Mouse (Mus musculus): Measurements from ENCODE around the gene Mertk. TPM values are rescaled to one million over a fixed set of nuclear protein-coding genes. Genes with fewer than 3 reads are reported as not detected.

The Mertk gene
- polyA plus RNA-seq, 1 experiment from 2014 or later: 5.0 TPM

GRCm38 (mm10) chr2:128747433-128748028, 48.8 kb downstream of the Mertk start:
- H3K36me3 ChIP-seq (ENCODE audit: control insufficient read depth, insufficient read depth, low read length): no peaks in the 10 kb centered on the region
- DNase-seq (ENCODE audit: low spot score) (no peak), ATAC-seq (ENCODE audit: insufficient read depth, low FRiP score, low TSS enrichment) (no peak)
- no peaks in the 10 kb centered on the region for H3K27me3 ChIP-seq (ENCODE audit: control insufficient read depth, insufficient read depth, low read length)
- no peaks in the 10 kb centered on the region for H3K9me3 ChIP-seq (ENCODE audit: control insufficient read depth, low read length)
- H3K27ac ChIP-seq (ENCODE audit: low read depth, low read length): no peak overlapping the region
- H3K4me3 ChIP-seq (ENCODE audit: low read depth, low read length): no peak overlapping the region
- H3K9ac ChIP-seq (ENCODE audit: low read length): no peak overlapping the region
- H3K4me2 ChIP-seq (ENCODE audit: low read depth): no peak overlapping the region
- H3K4me1 ChIP-seq (ENCODE audit: control insufficient read depth, insufficient read depth, low read length): no peaks in the 10 kb centered on the region
- WGBS: 70% methylated on average over 8 of the region's 8 CpGs

DNA sequence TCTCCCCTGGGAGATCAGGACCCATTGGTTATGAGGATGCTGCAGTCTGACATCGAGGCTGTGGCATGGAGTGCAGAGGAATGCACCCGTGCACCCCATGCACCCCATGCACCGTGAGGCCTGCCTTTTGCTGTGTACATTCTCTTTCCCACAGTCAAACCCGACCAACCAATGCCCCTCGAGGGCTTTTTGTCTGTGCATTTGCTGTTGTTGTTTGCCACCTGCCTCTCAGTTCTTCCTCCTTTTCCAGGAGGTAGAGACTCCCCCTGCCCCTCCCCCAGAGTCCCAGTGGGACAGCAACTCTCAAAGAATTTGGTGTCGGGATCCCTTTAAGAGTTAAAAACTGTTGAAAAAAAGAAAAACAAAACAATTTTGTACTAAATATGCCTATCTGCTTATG, 49.4 kb downstream of the Mertk start:
- no peak overlapping the region for H3K4me3 ChIP-seq (ENCODE audit: low read depth, low read length)
- H3K4me2 ChIP-seq (ENCODE audit: low read depth): no peak overlapping the region
- H3K9me3 ChIP-seq (ENCODE audit: control insufficient read depth, low read length): no peaks in the 10 kb centered on the region
- no peak for DNase-seq (ENCODE audit: low spot score)
- no peaks in the 10 kb centered on the region for H3K36me3 ChIP-seq (ENCODE audit: control insufficient read depth, insufficient read depth, low read length)
- H3K4me1 ChIP-seq (ENCODE audit: control insufficient read depth, insufficient read depth, low read length): no peaks in the 10 kb centered on the region
- H3K9ac ChIP-seq (ENCODE audit: low read length): no peak overlapping the region
- no peaks in the 10 kb centered on the region for H3K27me3 ChIP-seq (ENCODE audit: control insufficient read depth, insufficient read depth, low read length)
- no peak for ATAC-seq (ENCODE audit: insufficient read depth, low FRiP score, low TSS enrichment)
- WGBS: 58% methylated on average over 6 of the region's 6 CpGs
- H3K27ac ChIP-seq (ENCODE audit: low read depth, low read length): no peak overlapping the region

GRCm38 (mm10) chr2:128751030-128751429, 52.3 kb downstream of the Mertk start:
- Histone ChIP-seq H3K9ac (ENCODE audit: low read length) (no peak overlapping the region), H3K36me3 (ENCODE audit: control insufficient read depth, insufficient read depth, low read length) (no peaks in the 10 kb centered on the region), H3K27ac (ENCODE audit: low read depth, low read length) (no peak overlapping the region), H3K4me1 (ENCODE audit: control insufficient read depth, insufficient read depth, low read length) (no peaks in the 10 kb centered on the region), H3K4me2 (ENCODE audit: low read depth) (no peak overlapping the region), H3K27me3 (ENCODE audit: control insufficient read depth, insufficient read depth, low read length) (no peaks in the 10 kb centered on the region), H3K4me3 (ENCODE audit: low read depth, low read length) (no peak overlapping the region), H3K9me3 (ENCODE audit: control insufficient read depth, low read length) (no peaks in the 10 kb centered on the region)
- WGBS: 90% methylated on average over 6 of the region's 6 CpGs
- ATAC-seq (ENCODE audit: insufficient read depth, low FRiP score, low TSS enrichment) (no peak), DNase-seq (ENCODE audit: low spot score) (no peak)

DNA sequence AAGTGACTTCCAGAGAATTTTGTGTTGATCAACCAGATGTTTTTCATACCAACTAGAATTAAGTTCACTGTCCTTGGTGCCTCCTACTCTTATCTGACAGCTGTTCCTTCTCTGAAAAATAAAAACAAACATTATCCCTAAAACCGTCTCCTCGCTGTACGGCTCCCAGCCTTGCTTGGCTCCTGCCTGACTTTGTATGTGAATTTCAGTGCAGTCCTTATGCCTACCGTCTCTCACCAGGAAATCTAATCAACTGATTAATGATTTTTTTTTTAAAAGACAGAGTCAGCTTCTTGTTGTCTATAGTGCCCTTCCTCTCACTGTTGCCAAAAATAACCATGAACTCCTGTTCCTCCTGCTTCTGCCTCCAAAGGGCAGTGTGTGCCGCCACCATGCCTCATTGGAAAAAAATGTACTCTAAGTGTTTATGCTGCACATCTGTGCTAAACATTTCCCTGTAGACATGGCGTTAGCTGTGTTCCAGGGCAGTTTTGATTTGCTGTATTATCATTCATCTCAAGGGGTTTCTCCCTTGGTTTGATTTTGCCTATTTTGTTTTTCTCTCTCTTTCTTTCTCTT, 54.6 kb downstream of the Mertk start:
- Histone ChIP-seq H3K27me3 (ENCODE audit: control insufficient read depth, insufficient read depth, low read length) (no peaks in the 10 kb centered on the region), H3K9ac (ENCODE audit: low read length) (no peak overlapping the region), H3K4me3 (ENCODE audit: low read depth, low read length) (no peak overlapping the region), H3K9me3 (ENCODE audit: control insufficient read depth, low read length) (no peaks in the 10 kb centered on the region), H3K4me2 (ENCODE audit: low read depth) (no peak overlapping the region), H3K36me3 (ENCODE audit: control insufficient read depth, insufficient read depth, low read length) (no peaks in the 10 kb centered on the region), H3K4me1 (ENCODE audit: control insufficient read depth, insufficient read depth, low read length) (no peaks in the 10 kb centered on the region), H3K27ac (ENCODE audit: low read depth, low read length) (no peak overlapping the region)
- no peak for DNase-seq (ENCODE audit: low spot score)
- ATAC-seq (ENCODE audit: insufficient read depth, low FRiP score, low TSS enrichment): no peak
- WGBS: 74% methylated on average over 6 of the region's 6 CpGs

GRCm38 (mm10) chr2:128755149-128755691, 56.5 kb downstream of the Mertk start:
- Histone ChIP-seq H3K9me3 (ENCODE audit: control insufficient read depth, low read length) (no peaks in the 10 kb centered on the region), H3K4me1 (ENCODE audit: control insufficient read depth, insufficient read depth, low read length) (no peaks in the 10 kb centered on the region), H3K27ac (ENCODE audit: low read depth, low read length) (no peak overlapping the region), H3K9ac (ENCODE audit: low read length) (no peak overlapping the region), H3K27me3 (ENCODE audit: control insufficient read depth, insufficient read depth, low read length) (no peaks in the 10 kb centered on the region), H3K4me3 (ENCODE audit: low read depth, low read length) (no peak overlapping the region), H3K36me3 (ENCODE audit: control insufficient read depth, insufficient read depth, low read length) (no peaks in the 10 kb centered on the region), H3K4me2 (ENCODE audit: low read depth) (no peak overlapping the region)
- WGBS: 87% methylated on average over 4 of the region's 4 CpGs
- DNase-seq (ENCODE audit: low spot score): no peak
- ATAC-seq (ENCODE audit: insufficient read depth, low FRiP score, low TSS enrichment): no peak

GRCm38 (mm10) chr2:128758724-128759340, 60.1 kb downstream of the Mertk start:
- DNase-seq (ENCODE audit: low spot score): no peak
- Histone ChIP-seq H3K4me1 (ENCODE audit: control insufficient read depth, insufficient read depth, low read length) (no peaks in the 10 kb centered on the region), H3K9ac (ENCODE audit: low read length) (no peak overlapping the region), H3K27me3 (ENCODE audit: control insufficient read depth, insufficient read depth, low read length) (no peaks in the 10 kb centered on the region), H3K4me3 (ENCODE audit: low read depth, low read length) (no peak overlapping the region), H3K4me2 (ENCODE audit: low read depth) (no peak overlapping the region), H3K9me3 (ENCODE audit: control insufficient read depth, low read length) (no peaks in the 10 kb centered on the region), H3K36me3 (ENCODE audit: control insufficient read depth, insufficient read depth, low read length) (peaks cover 2% of the 10 kb centered on the region; the same call in 1 of the 2 replicates), H3K27ac (ENCODE audit: low read depth, low read length) (no peak overlapping the region)
- WGBS: 64% methylated on average over 10 of the region's 10 CpGs
- no peak for ATAC-seq (ENCODE audit: insufficient read depth, low FRiP score, low TSS enrichment)

DNA sequence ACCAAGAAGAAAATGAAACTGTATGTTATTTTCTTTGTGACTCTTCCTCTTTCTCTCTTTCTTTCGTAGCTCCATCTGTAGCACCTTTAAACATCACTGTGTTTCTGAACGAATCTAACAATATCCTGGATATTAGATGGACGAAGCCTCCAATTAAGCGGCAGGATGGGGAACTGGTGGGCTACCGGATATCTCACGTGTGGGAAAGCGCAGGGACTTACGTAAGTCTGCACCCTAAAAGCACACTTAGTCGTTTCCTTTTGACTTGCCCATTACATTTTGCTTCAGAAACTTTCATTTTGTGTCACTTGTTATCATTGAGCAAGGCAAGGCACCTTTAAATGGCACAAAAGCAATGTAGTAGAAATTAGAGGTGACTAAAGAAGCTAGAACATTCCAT, 63.3 kb downstream of the Mertk start:
- H3K9me3 ChIP-seq (ENCODE audit: control insufficient read depth, low read length): no peaks in the 10 kb centered on the region
- DNase-seq (ENCODE audit: low spot score) (no peak), ATAC-seq (ENCODE audit: insufficient read depth, low FRiP score, low TSS enrichment) (no peak)
- no peak overlapping the region for H3K9ac ChIP-seq (ENCODE audit: low read length)
- H3K27ac ChIP-seq (ENCODE audit: low read depth, low read length): no peak overlapping the region
- H3K4me1 ChIP-seq (ENCODE audit: control insufficient read depth, insufficient read depth, low read length): no peaks in the 10 kb centered on the region
- 93% methylated on average over 9 of the region's 9 CpGs for WGBS
- no peak overlapping the region for H3K4me2 ChIP-seq (ENCODE audit: low read depth)
- no peaks in the 10 kb centered on the region for H3K27me3 ChIP-seq (ENCODE audit: control insufficient read depth, insufficient read depth, low read length)
- H3K4me3 ChIP-seq (ENCODE audit: low read depth, low read length): no peak overlapping the region
- H3K36me3 ChIP-seq (ENCODE audit: control insufficient read depth, insufficient read depth, low read length): peaks cover 2% of the 10 kb centered on the region; the same call in 1 of the 2 replicates

DNA sequence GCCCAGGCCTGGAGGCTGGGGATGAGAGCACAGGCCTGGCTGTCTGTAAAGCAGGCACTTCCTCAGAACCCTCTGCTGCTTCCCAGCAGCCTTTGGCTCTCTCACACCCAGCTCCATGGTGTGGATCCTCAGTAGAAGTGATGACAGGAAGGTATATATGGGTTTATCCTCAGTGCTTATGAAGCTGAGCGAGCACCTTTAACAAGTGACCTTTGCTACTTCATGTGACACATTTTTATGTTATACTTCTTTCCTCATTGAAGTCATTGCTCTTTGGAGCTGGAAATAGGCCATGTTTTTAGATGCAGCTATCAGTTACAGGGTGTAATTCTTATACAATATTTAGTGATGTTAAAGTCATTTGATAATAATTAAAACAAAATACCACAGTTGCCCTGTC, 67.0 kb downstream of the Mertk start:
- Histone ChIP-seq H3K27me3 (ENCODE audit: control insufficient read depth, insufficient read depth, low read length) (no peaks in the 10 kb centered on the region), H3K9me3 (ENCODE audit: control insufficient read depth, low read length) (no peaks in the 10 kb centered on the region), H3K4me1 (ENCODE audit: control insufficient read depth, insufficient read depth, low read length) (no peaks in the 10 kb centered on the region), H3K27ac (ENCODE audit: low read depth, low read length) (no peak overlapping the region), H3K36me3 (ENCODE audit: control insufficient read depth, insufficient read depth, low read length) (peaks cover 2% of the 10 kb centered on the region; the same call in 1 of the 2 replicates), H3K9ac (ENCODE audit: low read length) (no peak overlapping the region), H3K4me3 (ENCODE audit: low read depth, low read length) (no peak overlapping the region), H3K4me2 (ENCODE audit: low read depth) (no peak overlapping the region)
- DNase-seq (ENCODE audit: low spot score): no peak
- WGBS: 91% methylated on average over 1 of the region's 1 CpGs
- ATAC-seq (ENCODE audit: insufficient read depth, low FRiP score, low TSS enrichment): no peak
